Mouse (Mus musculus) embryonic fibroblast, embryonic 13.5 days (primary cell): ENCODE measurements at regions not wholly inside any gene's neighbourhood (a gene's known extent, or its start where the extent isn't known, plus 50 kb on each side); places are given as distances from the start of the nearest gene placed in this dataset.

Experiments used
- CTCF ChIP-seq: IDR thresholded peaks from 2 replicates; pipeline ENCODE4 v1.5.1; 2011; ENCODE audit warnings: mild to moderate bottlenecking, control low read depth, low read length, moderate library complexity, borderline replicate concordance; ENCODE audit not compliant: insufficient read depth
- POLR2A ChIP-seq: IDR thresholded peaks from 2 replicates; pipeline ENCODE4 v1.6.1; 2011; ENCODE audit warnings: low read depth, mild to moderate bottlenecking, control low read depth, low read length, moderate library complexity

- TF ChIP-seq POLR2A: no peak
- TF ChIP-seq CTCF: no peak
These were observed 146.7 kb upstream of the Fer start for GRCm38 (mm10) chr17:63716161-63716560.
